Mouse (Mus musculus): ENCODE measurements around the gene Adamtsl1. TPM values are rescaled to one million over a fixed set of nuclear protein-coding genes. Genes with fewer than 3 reads are reported as not detected.

The Adamtsl1 gene
- polyA plus RNA-seq, 1 experiment from 2014 or later: 0.38 TPM

DNA sequence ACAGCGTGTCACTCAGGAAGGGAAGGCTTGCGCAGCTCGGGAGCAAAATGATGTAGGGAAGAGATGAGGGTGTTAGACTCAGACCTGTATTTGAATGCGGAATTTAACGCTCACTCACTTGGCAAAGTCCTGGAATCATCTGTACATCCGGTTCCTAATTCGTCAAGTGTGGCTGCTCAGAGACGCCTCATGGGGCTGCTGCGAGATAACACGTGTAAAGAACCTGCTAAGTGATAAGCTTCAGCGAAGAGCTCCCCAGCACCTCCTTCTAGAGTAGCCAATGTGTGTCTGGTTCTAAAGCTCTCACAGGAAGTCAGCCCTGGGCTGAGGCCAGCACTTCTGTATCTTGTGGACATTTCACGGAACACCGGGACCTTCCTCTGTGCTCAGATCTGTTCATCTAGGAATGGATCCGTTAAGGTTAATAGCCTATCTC lies 250.1 kb downstream of the Adamtsl1 start:
- no peak for DNase-seq
- no peak for TF ChIP-seq EP300 (IDR thresholded peaks at IDR 0.05; ENCODE audit: low read depth)
- no peak for TF ChIP-seq CTCF (IDR thresholded peaks at IDR 0.05; ENCODE audit: low read depth)
- Histone ChIP-seq H3K27ac (ENCODE audit: low read depth) (no peak overlapping the region), H3K9me3 (ENCODE audit: low read length) (no peaks in the 10 kb centered on the region), H3K27me3 (ENCODE audit: insufficient read depth, low read length) (no peaks in the 10 kb centered on the region), H3K4me3 (ENCODE audit: low read depth, low read length) (no peak overlapping the region), H3K4me2 (ENCODE audit: low read depth, low read length) (no peak overlapping the region), H3K9ac (replicated peaks) (no peak overlapping the region), H3K4me1 (ENCODE audit: insufficient read depth) (no peaks in the 10 kb centered on the region), H3K36me3 (replicated peaks; ENCODE audit: insufficient read depth, low read length) (no peaks in the 10 kb centered on the region)
- 70% methylated on average over 14 of the region's 14 CpGs for WGBS (ENCODE audit: insufficient replicate concordance)
- no peak for ATAC-seq

DNA sequence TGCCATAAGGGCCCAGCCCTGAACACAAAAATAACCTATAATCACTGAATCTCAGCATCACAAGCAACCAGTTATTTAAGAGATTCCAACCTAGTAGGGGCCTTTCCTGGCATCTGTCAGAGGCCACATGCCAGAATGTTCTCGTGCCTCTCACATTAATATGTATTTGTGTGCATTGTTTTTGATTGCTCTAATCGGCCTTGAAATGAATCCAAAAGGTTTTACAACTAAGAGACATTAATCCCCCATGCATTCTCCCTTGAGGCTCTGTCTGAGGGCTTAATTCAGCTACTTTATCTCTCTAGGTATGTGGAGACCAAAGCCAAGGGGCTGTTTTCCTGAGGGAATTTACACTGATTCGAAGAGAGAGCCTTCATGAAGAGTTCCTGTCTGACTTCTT lies 250.5 kb downstream of the Adamtsl1 start:
- Histone ChIP-seq H3K9ac (replicated peaks) (no peak overlapping the region), H3K27me3 (ENCODE audit: insufficient read depth, low read length) (no peaks in the 10 kb centered on the region), H3K4me2 (ENCODE audit: low read depth, low read length) (no peak overlapping the region), H3K27ac (ENCODE audit: low read depth) (no peak overlapping the region), H3K9me3 (ENCODE audit: low read length) (no peaks in the 10 kb centered on the region), H3K4me3 (ENCODE audit: low read depth, low read length) (no peak overlapping the region), H3K4me1 (ENCODE audit: insufficient read depth) (no peaks in the 10 kb centered on the region), H3K36me3 (replicated peaks; ENCODE audit: insufficient read depth, low read length) (no peaks in the 10 kb centered on the region)
- DNase-seq (no peak), ATAC-seq (no peak)
- TF ChIP-seq CTCF (IDR thresholded peaks at IDR 0.05; ENCODE audit: low read depth): no peak
- no peak for TF ChIP-seq EP300 (IDR thresholded peaks at IDR 0.05; ENCODE audit: low read depth)
- WGBS (ENCODE audit: insufficient replicate concordance): 52% methylated on average over 3 of the region's 3 CpGs

DNA sequence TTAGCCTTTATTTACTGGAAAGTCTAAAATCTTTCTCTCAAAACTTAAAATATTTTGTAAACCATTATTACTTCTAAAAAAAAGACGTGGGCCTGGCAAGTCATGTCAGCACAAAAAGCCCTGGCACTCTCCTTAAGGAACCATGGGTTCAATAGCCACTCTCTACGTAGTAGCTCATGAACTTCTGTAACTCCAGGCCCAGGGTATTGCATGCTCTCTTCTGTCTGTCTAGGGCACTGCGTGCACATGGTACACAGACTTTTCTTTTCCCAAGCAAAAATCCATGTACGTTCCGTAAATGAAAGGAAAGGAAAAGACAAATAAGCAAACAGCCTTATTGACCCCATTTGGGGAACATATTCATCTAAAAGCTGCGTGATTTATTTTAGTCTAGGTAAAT lies 253.7 kb downstream of the Adamtsl1 start:
- Histone ChIP-seq H3K27ac (ENCODE audit: low read depth) (no peak overlapping the region), H3K4me3 (ENCODE audit: low read depth, low read length) (no peak overlapping the region), H3K4me2 (ENCODE audit: low read depth, low read length) (peak overlapping the region; percentile 43), H3K36me3 (replicated peaks; ENCODE audit: insufficient read depth, low read length) (no peaks in the 10 kb centered on the region), H3K9ac (replicated peaks) (no peak overlapping the region), H3K4me1 (ENCODE audit: insufficient read depth) (no peaks in the 10 kb centered on the region), H3K9me3 (ENCODE audit: low read length) (no peaks in the 10 kb centered on the region; the same call in 1 of the 2 replicates), H3K27me3 (ENCODE audit: insufficient read depth, low read length) (no peaks in the 10 kb centered on the region)
- no peak for TF ChIP-seq CTCF (IDR thresholded peaks at IDR 0.05; ENCODE audit: low read depth)
- no peak for TF ChIP-seq EP300 (IDR thresholded peaks at IDR 0.05; ENCODE audit: low read depth)
- peak; percentile 74 for ATAC-seq
- WGBS (ENCODE audit: insufficient replicate concordance): 57% methylated on average over 6 of the region's 6 CpGs
- DNase-seq: no peak

DNA sequence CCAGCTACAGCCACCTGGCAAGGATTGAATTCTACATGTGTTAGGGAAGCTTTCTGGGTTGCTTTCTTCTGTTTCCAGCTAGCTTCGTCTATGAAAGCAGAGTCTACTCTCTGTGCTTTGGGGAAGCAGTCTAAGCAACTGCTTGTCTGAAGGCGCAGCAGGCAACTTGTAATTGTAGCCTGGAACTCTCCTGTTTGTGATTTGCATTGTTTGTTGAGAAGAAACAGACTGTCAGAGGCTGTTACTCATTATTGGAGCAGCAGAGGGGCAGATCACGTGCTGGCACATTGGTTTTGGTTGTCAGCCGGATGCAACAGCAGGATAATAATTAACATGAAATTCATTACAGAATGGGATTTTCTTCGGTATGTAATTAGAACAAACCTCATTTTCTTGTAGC lies 254.1 kb downstream of the Adamtsl1 start:
- Histone ChIP-seq H3K9ac (replicated peaks) (no peak overlapping the region), H3K4me3 (ENCODE audit: low read depth, low read length) (no peak overlapping the region), H3K27ac (ENCODE audit: low read depth) (no peak overlapping the region), H3K36me3 (replicated peaks; ENCODE audit: insufficient read depth, low read length) (no peaks in the 10 kb centered on the region), H3K4me1 (ENCODE audit: insufficient read depth) (no peaks in the 10 kb centered on the region), H3K9me3 (ENCODE audit: low read length) (no peaks in the 10 kb centered on the region; the same call in 1 of the 2 replicates), H3K27me3 (ENCODE audit: insufficient read depth, low read length) (no peaks in the 10 kb centered on the region), H3K4me2 (ENCODE audit: low read depth, low read length) (peak overlapping the region; percentile 43)
- DNase-seq (no peak), ATAC-seq (peak; percentile 75)
- TF ChIP-seq EP300 (IDR thresholded peaks at IDR 0.05; ENCODE audit: low read depth): no peak
- TF ChIP-seq CTCF (IDR thresholded peaks at IDR 0.05; ENCODE audit: low read depth): no peak
- WGBS (ENCODE audit: insufficient replicate concordance): 49% methylated on average over 5 of the region's 5 CpGs

DNA sequence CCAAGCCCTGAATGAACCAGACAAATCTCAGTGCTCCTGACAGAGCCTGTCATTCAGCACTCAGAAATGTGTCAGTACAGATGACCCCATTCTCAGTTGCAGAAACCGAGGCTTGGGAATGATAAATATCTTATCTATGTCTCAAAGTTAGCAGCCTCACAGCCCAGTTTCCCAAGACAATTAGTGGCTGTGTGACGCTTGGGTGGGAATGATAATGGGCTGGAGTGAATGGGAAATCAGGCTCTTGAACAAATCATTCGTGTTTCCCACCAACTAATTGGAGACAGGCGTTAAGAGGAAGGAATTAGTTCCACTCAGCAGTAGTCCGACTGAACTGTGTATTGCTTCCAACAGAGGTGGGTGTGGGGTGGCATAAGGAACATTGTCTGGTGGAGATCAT lies 268.5 kb downstream of the Adamtsl1 start:
- DNase-seq (no peak), ATAC-seq (no peak)
- TF ChIP-seq EP300 (IDR thresholded peaks at IDR 0.05; ENCODE audit: low read depth): no peak
- TF ChIP-seq CTCF (IDR thresholded peaks at IDR 0.05; ENCODE audit: low read depth): no peak
- H3K9me3 ChIP-seq (ENCODE audit: low read length): no peaks in the 10 kb centered on the region
- no peaks in the 10 kb centered on the region for H3K4me1 ChIP-seq (ENCODE audit: insufficient read depth)
- H3K27ac ChIP-seq (ENCODE audit: low read depth): no peak overlapping the region
- 47% methylated on average over 5 of the region's 5 CpGs for WGBS (ENCODE audit: insufficient replicate concordance)
- no peak overlapping the region for H3K4me3 ChIP-seq (ENCODE audit: low read depth, low read length)
- H3K4me2 ChIP-seq (ENCODE audit: low read depth, low read length): no peak overlapping the region
- H3K9ac ChIP-seq (replicated peaks): no peak overlapping the region
- H3K27me3 ChIP-seq (ENCODE audit: insufficient read depth, low read length): no peaks in the 10 kb centered on the region
- H3K36me3 ChIP-seq (replicated peaks; ENCODE audit: insufficient read depth, low read length): no peaks in the 10 kb centered on the region

DNA sequence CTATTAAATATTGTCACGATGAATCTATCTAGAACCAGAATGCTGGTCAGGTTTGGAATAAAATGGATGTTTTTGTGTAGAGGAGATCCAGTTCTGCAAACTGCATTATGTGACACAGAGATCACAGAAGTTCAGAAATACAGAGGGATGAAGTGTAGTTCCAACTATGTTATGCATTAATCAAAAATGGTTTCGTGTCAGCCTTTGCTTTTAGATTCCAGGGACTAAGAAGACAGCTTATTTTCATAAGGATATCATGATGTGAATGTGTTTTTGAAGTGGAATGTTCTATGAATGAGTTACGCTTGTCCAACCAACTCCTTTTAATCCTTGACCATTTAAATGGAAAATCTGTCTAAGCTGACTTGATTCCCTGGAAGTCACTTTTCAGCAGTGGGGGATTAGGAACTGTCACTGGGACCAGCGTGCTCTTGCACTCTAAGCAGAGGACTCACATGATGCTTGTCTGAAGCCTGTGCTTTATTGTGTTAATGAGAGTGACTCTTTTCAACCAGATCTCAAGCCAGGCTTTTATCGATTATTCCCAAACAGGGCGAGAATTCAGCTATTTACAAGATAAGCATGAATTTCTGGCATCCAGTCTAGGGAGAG lies 269.9 kb downstream of the Adamtsl1 start:
- DNase-seq (no peak), ATAC-seq (no peak)
- no peaks in the 10 kb centered on the region for H3K9me3 ChIP-seq (ENCODE audit: low read length)
- H3K27ac ChIP-seq (ENCODE audit: low read depth): no peak overlapping the region
- no peaks in the 10 kb centered on the region for H3K36me3 ChIP-seq (replicated peaks; ENCODE audit: insufficient read depth, low read length)
- H3K4me1 ChIP-seq (ENCODE audit: insufficient read depth): no peaks in the 10 kb centered on the region
- no peaks in the 10 kb centered on the region for H3K27me3 ChIP-seq (ENCODE audit: insufficient read depth, low read length)
- TF ChIP-seq EP300 (IDR thresholded peaks at IDR 0.05; ENCODE audit: low read depth) (no peak), CTCF (IDR thresholded peaks at IDR 0.05; ENCODE audit: low read depth) (no peak)
- no peak overlapping the region for H3K4me3 ChIP-seq (ENCODE audit: low read depth, low read length)
- WGBS (ENCODE audit: insufficient replicate concordance): 58% methylated on average over 6 of the region's 6 CpGs
- no peak overlapping the region for H3K4me2 ChIP-seq (ENCODE audit: low read depth, low read length)
- H3K9ac ChIP-seq (replicated peaks): no peak overlapping the region

Data from liver, postnatal 0 days (tissue).